Mouse (Mus musculus): Measurements from ENCODE around the gene Acss1.
A peak's percentile ranks its signal among the peaks of the same experiment; 100 is the strongest.

The Acss1 gene

DNA sequence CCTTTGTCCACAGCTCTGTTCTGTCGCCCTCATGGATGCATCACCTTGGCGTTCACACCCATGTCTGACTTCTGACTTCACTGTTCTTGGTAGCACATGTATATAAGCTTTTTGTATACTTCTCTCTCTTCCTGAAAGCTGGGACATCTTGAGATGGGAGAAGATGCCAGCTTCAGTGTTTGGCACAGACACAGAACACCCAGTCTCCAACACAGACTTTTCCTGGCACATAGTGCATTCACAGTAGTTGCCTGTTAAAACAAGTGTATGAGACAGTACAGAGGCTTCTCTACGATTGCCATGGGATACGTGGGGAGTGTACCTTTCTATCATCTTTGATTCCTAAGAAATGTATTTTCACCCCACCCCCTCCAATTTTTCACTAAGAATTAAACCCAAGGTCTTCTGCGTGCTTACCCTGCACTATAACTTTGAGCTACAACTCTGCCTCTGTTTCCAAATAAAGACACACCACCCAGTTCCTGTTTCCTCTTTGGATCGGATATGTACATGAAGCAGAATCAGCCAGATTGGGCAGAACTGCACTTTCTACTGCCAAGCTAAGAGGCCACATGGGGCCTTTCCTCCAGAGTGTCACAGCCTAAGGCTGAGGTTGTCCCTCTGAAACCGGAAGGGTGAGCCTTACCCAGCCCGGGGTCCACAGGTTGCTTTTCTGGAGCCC lies 3.5 kb upstream of the Acss1 start:
- DNase-seq (ENCODE audit: low read depth, low spot score) = peak; percentile 29
- no peaks in the 10 kb centered on the region for H3K27me3 ChIP-seq (ENCODE audit: control insufficient read depth, insufficient read depth, low read length, poor library complexity, severe bottlenecking)
- no peaks in the 10 kb centered on the region for H3K36me3 ChIP-seq (ENCODE audit: control insufficient read depth, insufficient read depth, low read length, poor library complexity, severe bottlenecking)

DNA sequence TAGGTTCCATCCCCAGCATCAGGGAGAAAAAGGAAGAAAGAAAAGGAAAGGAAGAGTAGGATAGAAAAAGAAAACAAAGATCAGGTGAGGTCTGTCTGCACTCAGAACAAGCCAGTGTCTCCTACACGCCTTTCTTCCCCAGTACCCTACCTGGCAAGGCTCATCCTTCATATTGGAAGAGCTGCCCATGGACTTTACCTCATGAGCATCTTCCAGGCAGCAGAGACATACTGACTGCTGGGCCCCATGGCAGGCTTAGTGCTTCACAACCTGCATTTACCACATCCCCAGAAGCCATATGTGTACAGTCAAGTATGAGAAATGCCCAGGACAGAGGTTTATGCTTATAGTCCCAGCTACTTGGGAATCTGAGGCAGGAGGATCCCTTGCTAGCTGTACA lies 2.6 kb upstream of the Acss1 start:
- Histone ChIP-seq H3K27me3 (ENCODE audit: control insufficient read depth, insufficient read depth, low read length, poor library complexity, severe bottlenecking) (no peaks in the 10 kb centered on the region), H3K36me3 (ENCODE audit: control insufficient read depth, insufficient read depth, low read length, poor library complexity, severe bottlenecking) (no peaks in the 10 kb centered on the region)
- DNase-seq (ENCODE audit: low read depth, low spot score) = no peak

DNA sequence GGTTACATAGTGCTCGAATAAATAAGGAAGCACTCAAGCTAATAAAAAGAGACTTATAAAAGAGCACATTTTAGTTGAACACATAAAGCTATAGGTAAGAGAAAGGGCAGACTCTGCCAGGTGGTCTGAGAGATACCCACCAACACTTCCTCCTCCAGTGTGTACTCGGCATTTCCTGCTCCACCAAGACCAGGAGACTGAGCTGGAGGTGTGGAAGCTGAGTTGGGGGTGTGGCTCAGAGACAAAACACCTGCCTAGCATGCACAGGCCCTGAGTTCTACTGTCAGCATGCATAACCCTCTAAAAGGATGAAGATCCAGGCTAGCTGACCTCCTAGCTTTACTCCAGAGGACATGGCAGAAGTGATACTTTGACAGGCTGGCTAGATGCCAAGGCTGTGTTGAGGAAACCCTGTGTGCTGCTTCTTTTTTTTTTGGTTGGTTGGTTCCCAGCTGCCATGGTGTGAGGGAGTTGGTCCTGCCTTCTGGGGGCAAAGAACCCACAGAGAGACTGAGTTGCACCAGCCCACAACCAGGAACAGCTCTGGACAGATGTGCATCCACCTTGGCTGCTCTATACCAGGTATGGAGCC lies 1.2 kb upstream of the Acss1 start:
- H3K36me3 ChIP-seq (ENCODE audit: control insufficient read depth, insufficient read depth, low read length, poor library complexity, severe bottlenecking) = no peaks in the 10 kb centered on the region
- DNase-seq (ENCODE audit: low read depth, low spot score) = peak; percentile 85
- H3K27me3 ChIP-seq (ENCODE audit: control insufficient read depth, insufficient read depth, low read length, poor library complexity, severe bottlenecking) = no peaks in the 10 kb centered on the region

DNA sequence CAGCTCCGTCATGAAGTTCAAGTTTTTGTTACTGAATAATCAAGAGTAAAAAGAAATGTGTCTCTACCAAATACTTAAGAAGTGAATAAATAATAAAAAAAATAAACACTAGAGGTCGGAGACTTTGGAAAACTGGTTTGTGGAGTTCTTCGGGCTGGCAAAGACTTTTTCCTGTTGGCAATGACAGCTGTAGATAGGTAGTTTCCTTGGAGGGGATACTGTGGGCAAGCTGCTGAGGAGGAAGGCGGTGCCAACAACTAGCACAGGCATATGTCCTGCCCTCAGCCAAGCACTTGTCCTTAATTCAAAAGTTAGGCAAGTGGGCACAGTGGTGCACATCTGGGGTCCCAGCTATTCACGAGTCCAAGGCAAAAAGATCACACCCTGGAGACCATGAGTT lies 656 bp upstream of the Acss1 start:
- H3K36me3 ChIP-seq (ENCODE audit: control insufficient read depth, insufficient read depth, low read length, poor library complexity, severe bottlenecking) = no peaks in the 10 kb centered on the region
- DNase-seq (ENCODE audit: low read depth, low spot score) = no peak

DNA sequence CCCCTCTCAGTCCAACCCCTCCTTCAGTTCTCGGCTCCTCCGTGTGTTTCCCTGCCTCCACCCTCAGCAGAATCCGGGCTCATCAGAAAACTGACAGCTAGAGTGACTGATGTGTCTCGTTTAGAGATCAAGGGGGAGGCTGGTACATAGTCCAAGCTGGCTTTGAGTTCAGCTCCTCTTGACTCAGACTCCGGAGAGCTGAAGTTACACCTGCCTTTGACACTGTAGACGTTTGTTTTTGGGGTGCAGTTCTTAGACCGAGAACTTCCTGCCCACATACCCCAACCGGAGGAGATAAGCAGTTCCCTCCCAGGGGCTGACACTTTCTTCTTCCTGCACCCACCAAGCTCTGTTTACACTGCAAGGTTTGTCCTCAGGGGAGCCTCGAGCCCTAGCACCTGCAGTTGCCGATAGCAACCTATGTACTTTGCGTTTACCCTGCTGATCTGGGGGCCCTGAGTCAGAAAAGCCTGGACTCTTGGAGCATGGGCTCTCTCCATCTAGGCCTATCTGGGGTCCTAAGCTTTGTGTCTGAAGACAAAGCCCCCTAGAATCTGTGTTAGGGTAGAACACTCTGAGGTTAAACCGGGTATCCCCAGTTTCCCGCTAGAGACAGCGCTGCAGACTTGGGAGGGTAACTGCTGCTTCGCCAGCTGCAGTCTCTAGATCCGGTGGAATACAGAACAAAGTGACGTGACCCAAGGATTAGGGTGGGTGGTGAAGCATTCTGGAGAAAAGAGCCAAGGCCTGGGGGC lies 1.1 kb downstream of the Acss1 start:
- no peaks in the 10 kb centered on the region for H3K27me3 ChIP-seq (ENCODE audit: control insufficient read depth, insufficient read depth, low read length, poor library complexity, severe bottlenecking)
- H3K36me3 ChIP-seq (ENCODE audit: control insufficient read depth, insufficient read depth, low read length, poor library complexity, severe bottlenecking) = no peaks in the 10 kb centered on the region
- peak; percentile 79 for DNase-seq (ENCODE audit: low read depth, low spot score)

More for the DNA sequence above, 656 bp upstream of the Acss1 start:
- no peaks in the 10 kb centered on the region for H3K27me3 ChIP-seq (ENCODE audit: control insufficient read depth, insufficient read depth, low read length, poor library complexity, severe bottlenecking)

DNA sequence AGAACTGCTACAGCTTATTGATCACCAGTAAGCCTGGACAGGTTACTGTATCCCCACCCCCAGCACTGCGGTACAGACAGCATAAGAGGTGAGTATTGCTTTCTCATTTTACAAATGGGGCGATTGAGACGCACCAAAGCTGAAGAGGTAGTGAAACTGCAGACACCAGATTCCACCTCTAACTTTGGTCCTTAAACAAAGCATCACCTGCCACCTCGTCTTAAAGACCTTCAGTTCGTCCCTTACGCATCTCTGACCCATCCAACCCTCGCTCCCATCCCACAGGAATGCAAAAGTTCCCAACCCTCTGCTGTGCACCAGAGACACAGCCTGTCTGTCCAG lies 1.6 kb downstream of the Acss1 start:
- Histone ChIP-seq H3K36me3 (ENCODE audit: control insufficient read depth, insufficient read depth, low read length, poor library complexity, severe bottlenecking) (no peaks in the 10 kb centered on the region), H3K27me3 (ENCODE audit: control insufficient read depth, insufficient read depth, low read length, poor library complexity, severe bottlenecking) (no peaks in the 10 kb centered on the region)
- peak; percentile 77 for DNase-seq (ENCODE audit: low read depth, low spot score)

DNA sequence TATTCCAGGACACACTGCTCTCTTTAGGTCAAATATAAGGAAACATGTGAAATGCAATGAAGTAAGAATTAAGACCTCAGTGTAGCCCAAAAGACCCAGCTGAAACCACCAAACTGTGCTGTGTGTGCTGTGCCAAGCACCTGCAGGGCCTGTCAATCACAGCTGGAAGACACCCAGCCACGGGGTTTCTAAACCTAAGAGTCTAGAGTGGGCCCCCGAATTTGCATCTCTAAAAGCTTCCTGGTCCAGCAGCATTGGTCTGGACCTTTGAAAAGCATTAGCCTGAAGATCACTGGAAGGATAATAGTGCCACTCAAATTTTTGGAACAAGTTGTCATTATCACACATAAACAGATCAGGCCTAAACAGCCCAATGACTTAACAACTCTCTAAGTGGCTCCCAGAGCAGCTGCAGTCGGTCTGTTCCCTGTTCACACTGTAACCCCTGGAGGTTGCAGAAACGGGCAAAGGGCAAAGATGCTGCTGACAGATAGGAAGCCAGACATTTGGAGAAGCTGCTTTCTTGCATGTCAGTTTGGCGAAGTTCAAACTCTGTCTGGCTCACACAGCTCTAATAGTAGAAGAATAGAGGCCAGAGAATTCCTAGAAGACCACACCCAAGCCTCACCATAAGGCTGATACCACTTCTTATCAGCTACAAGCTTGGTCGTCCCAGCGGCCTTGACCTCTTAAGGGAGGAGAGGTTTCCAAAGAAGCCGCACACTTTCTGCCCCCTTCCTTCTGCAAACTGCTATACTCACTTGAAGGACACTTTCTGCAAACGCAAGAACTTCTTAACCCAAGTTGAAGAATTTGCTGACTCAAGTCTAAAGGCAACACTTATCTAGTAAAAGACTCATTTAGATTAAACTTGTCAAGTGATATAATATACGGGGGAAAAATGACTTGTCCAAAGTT lies 2.5 kb downstream of the Acss1 start:
- H3K36me3 ChIP-seq (ENCODE audit: control insufficient read depth, insufficient read depth, low read length, poor library complexity, severe bottlenecking) = no peaks in the 10 kb centered on the region
- H3K27me3 ChIP-seq (ENCODE audit: control insufficient read depth, insufficient read depth, low read length, poor library complexity, severe bottlenecking) = no peaks in the 10 kb centered on the region
- peak; percentile 31 for DNase-seq (ENCODE audit: low read depth, low spot score)

DNA sequence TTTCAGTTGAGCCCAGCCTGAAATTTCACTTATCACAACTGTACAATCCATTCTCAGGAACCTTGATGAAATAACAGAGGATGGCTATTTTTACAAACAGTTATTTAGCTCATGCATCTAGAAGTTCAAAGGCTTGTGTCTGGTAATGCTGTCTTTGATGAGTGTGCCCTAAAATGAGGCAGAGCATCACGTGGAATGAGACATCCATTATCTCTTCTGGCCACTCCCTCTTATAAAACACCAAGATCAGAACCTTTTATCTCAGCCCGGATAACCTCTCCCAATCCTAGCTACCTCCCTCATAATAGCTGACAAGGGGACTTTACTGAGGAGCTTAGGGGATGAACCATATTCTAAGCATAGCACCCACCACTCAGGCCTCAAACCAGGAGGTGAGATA lies 3.3 kb downstream of the Acss1 start:
- Histone ChIP-seq H3K27me3 (ENCODE audit: control insufficient read depth, insufficient read depth, low read length, poor library complexity, severe bottlenecking) (no peaks in the 10 kb centered on the region), H3K36me3 (ENCODE audit: control insufficient read depth, insufficient read depth, low read length, poor library complexity, severe bottlenecking) (no peaks in the 10 kb centered on the region)
- no peak for DNase-seq (ENCODE audit: low read depth, low spot score)

DNA sequence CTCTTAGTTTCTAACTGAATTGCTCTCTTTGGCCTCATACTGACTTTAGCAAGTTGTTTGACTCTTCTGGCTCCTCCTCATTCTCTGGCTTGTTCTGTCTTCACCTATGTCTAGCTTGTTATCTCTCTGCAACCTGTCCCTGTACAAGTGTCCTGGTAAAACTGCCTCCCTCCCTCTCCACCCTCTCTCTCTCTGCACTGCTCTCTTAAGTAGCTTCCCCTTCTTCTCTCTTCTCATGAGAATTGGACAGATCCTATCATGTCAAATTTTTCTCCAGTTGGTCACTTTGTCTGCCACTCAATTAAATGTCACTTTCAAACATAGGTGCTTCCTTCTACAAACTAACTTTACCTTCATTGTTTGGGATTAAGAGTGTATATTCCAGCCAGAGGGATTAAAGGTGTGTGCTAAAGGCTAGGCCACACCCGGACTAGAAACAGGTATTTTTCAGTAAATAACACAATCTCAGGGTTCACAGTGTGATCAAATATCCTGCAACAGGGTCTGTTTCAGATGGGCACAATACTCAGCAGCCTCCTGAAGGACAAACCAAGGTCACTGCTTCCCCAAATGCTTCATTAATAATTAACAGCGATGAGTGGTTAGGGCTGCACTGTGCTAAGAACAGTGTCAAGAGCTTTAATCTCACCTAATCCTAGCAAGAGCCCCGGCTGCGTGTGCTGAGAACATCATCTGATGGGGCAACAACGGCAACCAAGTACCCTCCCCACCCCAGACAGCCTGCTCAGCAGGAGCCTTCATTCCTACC lies 4.0 kb downstream of the Acss1 start:
- DNase-seq (ENCODE audit: low read depth, low spot score) = no peak
- H3K27me3 ChIP-seq (ENCODE audit: control insufficient read depth, insufficient read depth, low read length, poor library complexity, severe bottlenecking) = no peaks in the 10 kb centered on the region
- no peaks in the 10 kb centered on the region for H3K36me3 ChIP-seq (ENCODE audit: control insufficient read depth, insufficient read depth, low read length, poor library complexity, severe bottlenecking)

DNA sequence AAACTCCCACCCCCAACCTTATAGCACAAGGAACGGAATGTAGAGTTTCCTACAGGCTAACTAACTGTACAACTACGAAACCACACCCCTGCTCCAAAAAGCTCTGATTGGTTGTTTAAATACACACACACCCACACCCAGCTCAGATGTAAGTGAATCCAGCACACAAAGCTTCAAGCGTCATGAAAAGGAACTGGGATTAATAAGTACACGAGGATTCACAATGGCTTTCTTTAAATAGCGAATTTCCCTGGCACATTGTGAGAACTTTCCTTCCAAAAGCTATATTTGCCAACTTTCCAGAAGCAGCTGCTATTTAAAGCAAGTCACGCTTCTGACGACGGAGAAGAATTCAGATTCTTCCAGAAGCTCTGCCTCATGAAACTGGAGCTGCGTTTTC lies 5.0 kb downstream of the Acss1 start:
- Histone ChIP-seq H3K27me3 (ENCODE audit: control insufficient read depth, insufficient read depth, low read length, poor library complexity, severe bottlenecking) (no peaks in the 10 kb centered on the region), H3K36me3 (ENCODE audit: control insufficient read depth, insufficient read depth, low read length, poor library complexity, severe bottlenecking) (peaks cover under 1% of the 10 kb centered on the region; the same call in 1 of the 2 replicates)
- DNase-seq (ENCODE audit: low read depth, low spot score) = no peak

DNA sequence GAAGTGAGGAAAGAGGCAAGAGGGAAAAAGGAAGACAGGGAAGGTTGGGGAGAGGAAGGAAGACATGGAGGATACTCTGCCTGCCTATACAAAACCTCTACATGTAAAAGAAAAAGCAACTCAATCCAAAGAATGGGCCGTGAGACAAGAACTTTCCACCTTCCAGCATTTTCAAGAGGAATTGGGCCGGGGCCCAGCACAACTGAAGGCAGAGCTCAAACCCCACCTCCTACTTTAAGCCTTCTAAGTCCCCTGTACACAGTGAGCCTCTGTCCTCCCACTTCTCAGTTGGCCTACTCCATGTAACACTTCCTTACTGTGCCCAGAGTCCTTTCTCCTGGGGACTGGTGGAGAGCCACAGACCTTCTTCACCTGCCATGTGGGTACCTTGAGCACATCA lies 6.3 kb downstream of the Acss1 start:
- peaks cover 2% of the 10 kb centered on the region; the same call in 1 of the 2 replicates for H3K36me3 ChIP-seq (ENCODE audit: control insufficient read depth, insufficient read depth, low read length, poor library complexity, severe bottlenecking)
- H3K27me3 ChIP-seq (ENCODE audit: control insufficient read depth, insufficient read depth, low read length, poor library complexity, severe bottlenecking) = no peaks in the 10 kb centered on the region
- no peak for DNase-seq (ENCODE audit: low read depth, low spot score)

DNA sequence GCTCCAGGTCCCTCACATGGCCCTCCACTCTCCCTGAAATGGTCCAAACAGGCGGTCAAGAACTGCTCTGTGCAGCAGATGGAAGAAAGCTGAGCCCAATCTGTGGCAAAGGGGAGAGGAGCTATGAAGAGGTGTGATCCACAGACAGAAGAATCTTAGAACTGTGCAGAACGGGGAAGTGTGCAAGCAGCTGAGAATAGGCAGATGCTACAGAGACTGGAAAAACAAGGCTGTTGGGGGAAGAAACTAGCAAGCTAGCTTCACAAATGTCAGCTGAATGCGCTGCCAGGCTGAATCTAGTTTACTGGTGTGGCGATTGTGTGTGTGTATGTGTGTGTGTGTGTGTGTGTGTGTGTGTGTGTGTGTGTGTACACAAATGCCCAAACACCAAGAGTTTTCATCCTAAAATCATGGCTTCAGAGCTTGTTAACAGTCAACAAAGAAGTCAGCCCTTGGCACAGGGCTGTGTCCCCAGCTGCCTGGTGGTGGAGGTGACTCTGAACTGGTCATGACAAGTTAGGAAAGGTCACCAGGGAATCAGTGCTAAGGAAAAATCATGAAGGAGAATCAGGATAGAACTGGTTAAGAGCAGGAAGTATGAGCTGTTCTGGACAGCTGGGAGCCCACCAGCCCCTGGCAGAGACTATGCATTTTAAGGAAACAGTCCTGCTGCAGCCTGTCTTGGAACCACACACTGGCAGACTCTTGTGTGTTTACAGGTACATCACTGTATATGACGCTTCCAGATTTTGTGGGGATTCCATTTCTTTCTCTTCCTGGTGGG lies 7.4 kb downstream of the Acss1 start:
- no peaks in the 10 kb centered on the region for H3K27me3 ChIP-seq (ENCODE audit: control insufficient read depth, insufficient read depth, low read length, poor library complexity, severe bottlenecking)
- no peak for DNase-seq (ENCODE audit: low read depth, low spot score)
- H3K36me3 ChIP-seq (ENCODE audit: control insufficient read depth, insufficient read depth, low read length, poor library complexity, severe bottlenecking) = peaks cover 2% of the 10 kb centered on the region; the same call in 1 of the 2 replicates

DNA sequence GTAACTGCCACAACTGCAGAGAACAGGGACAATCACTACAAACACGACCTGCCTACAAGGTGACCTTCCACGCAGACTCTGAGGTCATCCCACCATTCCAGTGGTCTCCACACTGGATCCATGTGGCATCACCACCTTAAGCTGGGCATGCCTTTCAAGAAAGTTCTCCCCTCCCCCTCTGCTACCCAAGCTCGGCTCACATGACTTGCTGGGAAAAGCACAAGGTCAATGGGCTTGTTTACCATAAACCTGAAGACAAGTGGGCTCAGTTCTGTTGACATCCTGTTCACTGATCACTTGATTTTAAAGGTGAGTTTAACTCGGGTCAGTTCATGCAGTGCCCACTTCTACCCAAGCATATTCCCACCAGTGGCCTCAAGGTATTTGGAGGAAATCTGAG lies 8.3 kb downstream of the Acss1 start:
- no peak for DNase-seq (ENCODE audit: low read depth, low spot score)
- Histone ChIP-seq H3K27me3 (ENCODE audit: control insufficient read depth, insufficient read depth, low read length, poor library complexity, severe bottlenecking) (no peaks in the 10 kb centered on the region), H3K36me3 (ENCODE audit: control insufficient read depth, insufficient read depth, low read length, poor library complexity, severe bottlenecking) (peaks cover 2% of the 10 kb centered on the region; the same call in 1 of the 2 replicates)

Measured in splenic B cell, adult 2 months (primary cell).